Mouse (Mus musculus) small intestine, adult 2 months (tissue): ENCODE measurements around the gene Ptprh. TPM values are rescaled to one million over a fixed set of nuclear protein-coding genes. Genes with fewer than 3 reads are reported as not detected.
A peak's percentile ranks its signal among the peaks of the same experiment; 100 is the strongest.

Experiments
- H3K27ac ChIP-seq: fragments of 200-500 bp; 2 replicates; pipeline ENCODE4 v1.5.1; 2012; ENCODE audit warnings: low read depth, low read length, control low read depth, inconsistent platforms; ENCODE audit not compliant: insufficient read depth
- H3K27me3 ChIP-seq: fragments of 200-500 bp; 2 replicates; pipeline ENCODE4 v1.6.1; 2012; ENCODE audit warnings: mild to moderate bottlenecking, moderate library complexity, low read length, inconsistent platforms; ENCODE audit not compliant: control insufficient read depth, insufficient read depth
- H3K36me3 ChIP-seq: fragments of 200-500 bp; 2 replicates; pipeline ENCODE4 v1.6.1; 2012; ENCODE audit warnings: mild to moderate bottlenecking, low read length, control low read depth, inconsistent platforms; ENCODE audit not compliant: control insufficient read depth, insufficient read depth
- H3K4me1 ChIP-seq: fragments of 200-500 bp; 2 replicates; pipeline ENCODE4 v1.6.1; 2012; ENCODE audit warnings: low read length, inconsistent platforms, mixed read lengths; ENCODE audit not compliant: control insufficient read depth, insufficient read depth, insufficient read length
- H3K4me3 ChIP-seq: fragments of 200-500 bp; 2 replicates; pipeline ENCODE4 v1.5.1; 2012; ENCODE audit warnings: low read depth, mild to moderate bottlenecking, control low read depth, inconsistent platforms, low read length, moderate library complexity
- CTCF ChIP-seq: fragments of 200-500 bp; IDR thresholded peaks from 2 replicates; pipeline ENCODE4 v1.5.1; 2012; ENCODE audit warnings: low read depth, mild to moderate bottlenecking, control low read depth, inconsistent platforms, low read length, moderate library complexity, mixed read lengths; ENCODE audit not compliant: insufficient replicate concordance, insufficient read length; ENCODE audit errors: extremely low read depth
- POLR2A ChIP-seq: fragments of 200-500 bp; IDR thresholded peaks from 2 replicates; pipeline ENCODE4 v1.6.1; 2012; ENCODE audit warnings: low read depth, mild to moderate bottlenecking, control low read depth, inconsistent platforms, low read length, moderate library complexity
- WGBS: fragments of 180-500 bp; shearing (Covaris S2); methylation state at CpG from one replicate; pipeline ENCODE4 v1.1.7; 2018; 5-methylcytosine and 5-hydroxymethylcytosine counted together
- polyA plus RNA-seq: library from polyadenylated mRNA; depleted of rRNA; stranded (reverse); fragments of >200 nt; gene quantifications from 2 replicates; pipeline ENCODE4 v1.2.3, GENCODE M21; 2012; rRNA removed

Ptprh gene
- polyA plus RNA-seq, 1 experiment, result 151 TPM

GRCm38 (mm10) chr7:4501558-4502397, 102.1 kb downstream of the Ptprh start, which contains the start of gene Ppp1r12c:
Gene Ppp1r12c (minus strand): TSS chr7:4501680.
- peaks cover 4% of the 10 kb centered on the region; the same call in 1 of the 2 replicates for H3K4me1 ChIP-seq
- peak within 1 kb of the TSS; percentile 78 for H3K4me3 ChIP-seq
- no peaks in the 10 kb centered on the region for H3K27me3 ChIP-seq
- whole genome bisulfite sequencing, result under 1% methylated on average over 62 of the region's 62 CpGs
- H3K27ac ChIP-seq, result peak within 1 kb of the TSS; percentile 67
- H3K36me3 ChIP-seq, result 0 out of 2 replicates have a peak, but pooled peaks cover 1% of the 10 kb centered on the region
- TF ChIP-seq CTCF, result peak; percentile 26; the same call in 1 of the 2 replicates
- TF ChIP-seq POLR2A, result peak; percentile 70

- peaks cover 4% of the 10 kb centered on the region; the same call in 1 of the 2 replicates for H3K4me1 ChIP-seq
- H3K27ac ChIP-seq, result peak overlapping the region; percentile 67
- peak overlapping the region; percentile 78 for H3K4me3 ChIP-seq
- WGBS, result under 1% methylated on average over 52 of the region's 52 CpGs
- TF ChIP-seq CTCF (no peak), POLR2A (no peak)
- H3K36me3 ChIP-seq, result peaks cover 6% of the 10 kb centered on the region; the same call in 1 of the 2 replicates
- no peaks in the 10 kb centered on the region for H3K27me3 ChIP-seq
These were observed 102.9 kb downstream of the Ptprh start for GRCm38 (mm10) chr7:4500892-4501471.

GRCm38 (mm10) chr7:4499034-4499433, 104.8 kb downstream of the Ptprh start:
- Histone ChIP-seq H3K27me3 (no peaks in the 10 kb centered on the region), H3K4me3 (0 out of 2 replicates have a peak overlapping the region, but pooled peaks have one; percentile 0), H3K27ac (peak overlapping the region; percentile 56), H3K36me3 (peaks cover 9% of the 10 kb centered on the region), H3K4me1 (peaks cover 4% of the 10 kb centered on the region; the same call in 1 of the 2 replicates)
- 85% methylated on average over 4 of the region's 4 CpGs for WGBS
- TF ChIP-seq POLR2A (no peak), CTCF (no peak)

Other genes with a start within 250 kb of the Ptprh start
- 0.01 TPM in 1 of 2 replicates, not detected in the other for gene Gp6, start 206.3 kb downstream of the Ptprh start, polyA plus RNA-seq
- 9.9 and 12.3 TPM in 2 replicates for gene Rdh13, start 158.4 kb downstream of the Ptprh start, polyA plus RNA-seq
- gene Eps8l1, start 143.4 kb downstream of the Ptprh start, polyA plus RNA-seq, result 0.76 and 2.3 TPM in 2 replicates
- gene Ppp1r12c, start 102.4 kb downstream of the Ptprh start, polyA plus RNA-seq, result 58.0 and 59.2 TPM in 2 replicates
- gene Tnnt1, start 87.7 kb downstream of the Ptprh start, polyA plus RNA-seq, result 0.22 and 0.58 TPM in 2 replicates
- gene Tnni3, start 79.8 kb downstream of the Ptprh start, polyA plus RNA-seq, result 0.43 and 1.4 TPM in 2 replicates
- gene Dnaaf3, start 71.6 kb downstream of the Ptprh start, polyA plus RNA-seq, result 1.1 and 1.9 TPM in 2 replicates
- 4.6 and 9.4 TPM in 2 replicates for gene Syt5, start 56.5 kb downstream of the Ptprh start, polyA plus RNA-seq
- 65.5 and 261 TPM in 2 replicates for gene Tmem86b, start 27.4 kb upstream of the Ptprh start, polyA plus RNA-seq
- 69.9 and 142 TPM in 2 replicates for gene Ppp6r1, start 55.0 kb upstream of the Ptprh start, polyA plus RNA-seq
- 23.4 and 29.0 TPM in 2 replicates for gene Hspbp1, start 81.0 kb upstream of the Ptprh start, polyA plus RNA-seq
- 1.6 and 1.9 TPM in 2 replicates for gene Brsk1, start 86.6 kb upstream of the Ptprh start, polyA plus RNA-seq
- 44.4 and 122 TPM in 2 replicates for gene Tmem150b, start 121.2 kb upstream of the Ptprh start, polyA plus RNA-seq
- gene Kmt5c, start 136.1 kb upstream of the Ptprh start, polyA plus RNA-seq, result 94.7 and 254 TPM in 2 replicates
- 5.7 and 45.8 TPM in 2 replicates for gene Cox6b2, start 149.1 kb upstream of the Ptprh start, polyA plus RNA-seq
- not detected in 2 replicates for gene Fam71e2, start 167.3 kb upstream of the Ptprh start, polyA plus RNA-seq
- gene Il11, start 178.8 kb upstream of the Ptprh start, polyA plus RNA-seq, result 0.25 and 0.32 TPM in 2 replicates
- gene Tmem190, start 178.9 kb upstream of the Ptprh start, polyA plus RNA-seq, result not detected in 2 replicates
- gene Tmem238, start 185.6 kb upstream of the Ptprh start, polyA plus RNA-seq, result 225 and 544 TPM in 2 replicates
- 141 and 355 TPM in 2 replicates for gene Rpl28, start 188.8 kb upstream of the Ptprh start, polyA plus RNA-seq
- 78.5 and 131 TPM in 2 replicates for gene Ube2s, start 208.5 kb upstream of the Ptprh start, polyA plus RNA-seq
- gene Shisa7, start 240.7 kb upstream of the Ptprh start, polyA plus RNA-seq, result 0.48 and 0.83 TPM in 2 replicates